Mouse (Mus musculus) G1E (cell line): ENCODE results near the gene Gzmd. TPM values are rescaled to one million over a fixed set of nuclear protein-coding genes. Genes with fewer than 3 reads are reported as not detected.

Experiments
- ATAC-seq: 2 replicates; pipeline ENCODE4 v1.8.0; 2016; ENCODE audit warnings: mild to moderate bottlenecking; ENCODE audit not compliant: insufficient number of reproducible peaks, poor library complexity, low FRiP score, severe bottlenecking; ENCODE audit errors: extremely low read depth
- DNase-seq: peaks from one replicate; pipeline ENCODE4 v3.0.0; 2012; ENCODE audit warnings: low spot score
- H3K27me3 ChIP-seq: 2 replicates; pipeline ENCODE4 v1.6.1; 2012; ENCODE audit warnings: mild to moderate bottlenecking, low read length, inconsistent platforms; ENCODE audit not compliant: insufficient read depth
- H3K36me3 ChIP-seq: replicated peaks from 2 replicates; pipeline ENCODE3; 2012; ENCODE audit warnings: mild to moderate bottlenecking, inconsistent platforms
- H3K4me1 ChIP-seq: 2 replicates; pipeline ENCODE4 v1.6.1; 2012; ENCODE audit warnings: low read depth, low read length, inconsistent platforms, mixed read lengths; ENCODE audit not compliant: insufficient read depth
- H3K4me3 ChIP-seq: 2 replicates; pipeline ENCODE4 v1.5.1; 2012; ENCODE audit warnings: low read depth, mild to moderate bottlenecking, inconsistent platforms, low read length, moderate library complexity, mixed read lengths
- H3K9me3 ChIP-seq: replicated peaks from 2 replicates; pipeline ENCODE4 v1.6.1; 2012; ENCODE audit warnings: inconsistent platforms
- CTCF ChIP-seq: IDR thresholded peaks from 2 replicates; pipeline ENCODE4 v1.5.1; 2012; ENCODE audit warnings: low read depth, low read length, inconsistent platforms, mixed read lengths
- GATA1 ChIP-seq: IDR thresholded peaks from 2 replicates; pipeline ENCODE4 v1.6.1; 2012; ENCODE audit warnings: borderline replicate concordance, low read length, inconsistent platforms, mixed read lengths
- GATA2 ChIP-seq: IDR thresholded peaks from 2 replicates; pipeline ENCODE4 v1.6.1; 2012; ENCODE audit warnings: low read depth, low read length, inconsistent platforms, borderline replicate concordance
- POLR2AphosphoS5 ChIP-seq: IDR thresholded peaks from 2 replicates; pipeline ENCODE4 v1.6.1; 2012; ENCODE audit warnings: low read depth, low read length, inconsistent platforms; ENCODE audit not compliant: insufficient replicate concordance
- TAL1 ChIP-seq: conservative IDR thresholded peaks from 2 replicates; pipeline ENCODE4 v1.6.1; 2012; ENCODE audit warnings: low read depth, low read length, inconsistent platforms, mixed read lengths
- polyA plus RNA-seq: library from polyadenylated mRNA; stranded (reverse); fragments of >175 nt; gene quantifications from 2 replicates; pipeline ENCODE4 v1.2.3, GENCODE M21; 2012
- total RNA-seq, 2 experiments: library from RNA; stranded (forward) in 1 of 2; stranded (reverse) in 1 of 2; fragments of 200-1000 nt in 1 of 2; fragments of >200 nt in 1 of 2; fragmentation: Nextera tagmentation in 1 of 2; gene quantifications; 2 replicates each; pipeline ENCODE4 v1.2.3; 2014 to 2017

Gene Gzmd
- total and polyA plus RNA-seq, 3 experiments, result not detected

- no peak for DNase-seq
- no peak for ATAC-seq
- H3K27me3 ChIP-seq, result peaks cover 33% of the 10 kb centered on the region
- no peaks in the 10 kb centered on the region for H3K9me3 ChIP-seq
- TF ChIP-seq POLR2AphosphoS5, result no peak
- no peak for TF ChIP-seq GATA1
- TF ChIP-seq TAL1, result no peak
- TF ChIP-seq CTCF, result no peak
- TF ChIP-seq GATA2, result no peak
- no peaks in the 10 kb centered on the region for H3K36me3 ChIP-seq
- no peak overlapping the region for H3K4me3 ChIP-seq
- H3K4me1 ChIP-seq, result no peaks in the 10 kb centered on the region
Measured at GRCm38 (mm10) chr14:56105016-56105415, 27.4 kb downstream of the Gzmd start.

DNA sequence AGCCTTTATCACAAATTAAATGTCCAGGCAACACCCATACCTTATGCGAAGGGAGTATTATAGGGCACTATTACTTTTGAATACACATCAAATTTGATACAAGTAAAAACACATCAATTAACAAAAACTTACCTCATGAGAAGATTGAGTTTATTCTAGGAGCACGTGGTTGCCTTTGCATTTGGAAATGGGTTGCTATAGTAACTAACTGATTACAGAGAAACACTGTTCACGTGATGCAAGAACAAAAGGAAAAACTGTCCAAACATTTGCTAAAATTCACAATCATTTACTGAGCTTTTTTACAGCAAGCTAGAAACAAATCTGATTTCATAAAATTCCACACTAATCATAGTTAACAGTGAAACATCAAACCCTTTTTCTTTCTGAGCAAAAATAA is 29.0 kb downstream of the Gzmd start:
- no peaks in the 10 kb centered on the region for H3K36me3 ChIP-seq
- peaks cover 37% of the 10 kb centered on the region for H3K27me3 ChIP-seq
- H3K4me3 ChIP-seq, result no peak overlapping the region
- DNase-seq (no peak), ATAC-seq (no peak)
- no peaks in the 10 kb centered on the region for H3K4me1 ChIP-seq
- TF ChIP-seq TAL1 (no peak), GATA1 (no peak), POLR2AphosphoS5 (no peak), CTCF (no peak)
- H3K9me3 ChIP-seq, result no peaks in the 10 kb centered on the region

GRCm38 (mm10) chr14:56102386-56102785 is 30.0 kb downstream of the Gzmd start, which contains the start of gene Ctsg:
TSS of gene Ctsg (minus strand) at chr14:56102574.
- H3K4me3 ChIP-seq, result no peak within 1 kb of the TSS
- no peaks in the 10 kb centered on the region for H3K9me3 ChIP-seq
- H3K27me3 ChIP-seq, result peaks cover 38% of the 10 kb centered on the region
- ATAC-seq (no peak), DNase-seq (no peak)
- TF ChIP-seq POLR2AphosphoS5 (no peak), TAL1 (no peak)
- no peaks in the 10 kb centered on the region for H3K4me1 ChIP-seq
- no peaks in the 10 kb centered on the region for H3K36me3 ChIP-seq

GRCm38 (mm10) chr14:56098940-56099339 is 33.5 kb downstream of the Gzmd start:
- no peaks in the 10 kb centered on the region for H3K36me3 ChIP-seq
- no peak for DNase-seq
- no peaks in the 10 kb centered on the region for H3K9me3 ChIP-seq
- H3K4me1 ChIP-seq, result no peaks in the 10 kb centered on the region
- no peak for ATAC-seq
- no peak for TF ChIP-seq TAL1
- TF ChIP-seq CTCF, result peak; percentile 26; the same call in 1 of the 2 replicates
- no peak for TF ChIP-seq GATA1
- TF ChIP-seq GATA2, result no peak
- H3K27me3 ChIP-seq, result peaks cover 34% of the 10 kb centered on the region
- no peak overlapping the region for H3K4me3 ChIP-seq

DNA sequence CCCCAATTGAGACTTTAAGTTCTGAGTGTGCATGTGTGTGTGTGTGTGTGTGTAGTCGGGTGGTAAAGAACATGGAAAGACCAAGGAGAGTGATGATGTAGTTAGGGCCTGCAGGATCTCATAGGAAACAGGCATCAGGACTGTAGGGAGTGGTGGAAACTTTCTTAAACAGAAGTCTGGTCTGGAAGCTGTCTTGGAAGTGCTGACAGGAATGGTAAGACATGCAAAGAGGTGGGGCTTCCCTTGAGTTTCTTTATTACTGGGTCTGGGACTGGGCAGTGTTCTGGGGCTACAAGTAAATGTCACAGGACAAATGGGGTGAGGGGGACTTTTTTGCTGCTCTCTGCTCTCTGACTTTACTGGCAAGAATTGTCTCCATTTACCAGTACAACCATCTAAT is 34.8 kb downstream of the Gzmd start:
- DNase-seq, result no peak
- Histone ChIP-seq H3K27me3 (peaks cover 34% of the 10 kb centered on the region), H3K9me3 (no peaks in the 10 kb centered on the region), H3K4me1 (no peaks in the 10 kb centered on the region), H3K4me3 (no peak overlapping the region), H3K36me3 (no peaks in the 10 kb centered on the region)
- no peak for ATAC-seq
- TF ChIP-seq GATA2 (no peak), POLR2AphosphoS5 (no peak), TAL1 (no peak), CTCF (no peak), GATA1 (no peak)

- H3K27me3 ChIP-seq, result peaks cover 27% of the 10 kb centered on the region
- H3K36me3 ChIP-seq, result no peaks in the 10 kb centered on the region
- no peak overlapping the region for H3K4me3 ChIP-seq
- H3K4me1 ChIP-seq, result no peaks in the 10 kb centered on the region
- DNase-seq (no peak), ATAC-seq (no peak)
- TF ChIP-seq GATA1, result no peak
- no peak for TF ChIP-seq CTCF
- no peak for TF ChIP-seq GATA2
- no peak for TF ChIP-seq TAL1
- TF ChIP-seq POLR2AphosphoS5, result no peak
- H3K9me3 ChIP-seq, result no peaks in the 10 kb centered on the region
Measured at GRCm38 (mm10) chr14:56093353-56093752, 39.1 kb downstream of the Gzmd start.

- no peaks in the 10 kb centered on the region for H3K4me1 ChIP-seq
- H3K4me3 ChIP-seq, result no peak overlapping the region
- no peaks in the 10 kb centered on the region for H3K36me3 ChIP-seq
- ATAC-seq (no peak), DNase-seq (no peak)
- peaks cover 40% of the 10 kb centered on the region for H3K27me3 ChIP-seq
- TF ChIP-seq GATA2 (no peak), GATA1 (no peak), POLR2AphosphoS5 (no peak), TAL1 (no peak), CTCF (no peak)
- H3K9me3 ChIP-seq, result no peaks in the 10 kb centered on the region
Measured at GRCm38 (mm10) chr14:56086711-56087110, 45.7 kb downstream of the Gzmd start.
